Mouse (Mus musculus): ENCODE measurements around the gene Scn4a.
A peak's percentile ranks its signal among the peaks of the same experiment; 100 is the strongest.

- peak; percentile 59; the same call in 1 of the 2 replicates for TF ChIP-seq CTCF (IDR thresholded peaks at IDR 0.05; ENCODE audit: borderline replicate concordance, insufficient read depth, low read depth, low read length)
- TF ChIP-seq POLR2A (IDR thresholded peaks at IDR 0.05; ENCODE audit: borderline replicate concordance, insufficient read depth, low read length): no peak
Observed at GRCm38 (mm10) chr11:106289369-106289768, 63.7 kb downstream of the Scn4a start.

Data from cerebellum, adult 2 months (tissue).